Mouse (Mus musculus) monocyte, adult 2 months (primary cell): ENCODE data around the gene Vmn1r5.
"Not testable (repeated sequence)": the region's sequence is repeated elsewhere in the genome, so short reads cannot be mapped to it uniquely, and the experiment has no call there.

Experiments
- DNase-seq, 2 experiments: peaks; one replicate each; pipeline ENCODE4 v3.0.0; 2022; ENCODE audit warnings: low spot score in 2 of 2, low read depth in 1 of 2

The Vmn1r5 gene

GRCm38 (mm10) chr6:56969973-56970372, at the start of gene Vmn1r5:
Vmn1r5 (plus strand) TSS chr6:56970273.
- DNase-seq, result no peak

- no peak for DNase-seq
These were observed 46.7 kb upstream of the Vmn1r5 start for GRCm38 (mm10) chr6:56923331-56923725.

- DNase-seq, result peak; percentile 73 to 84
These were observed 46.1 kb upstream of the Vmn1r5 start, which contains the start of the genes Nt5c3 and Vmn1r4 for GRCm38 (mm10) chr6:56923726-56924707. Nt5c3 (minus strand) TSS chr6:56923932. Vmn1r4 (plus strand) TSS chr6:56924015.

- DNase-seq, result no peak
These were observed 38.2 kb upstream of the Vmn1r5 start for GRCm38 (mm10) chr6:56931648-56932415.

GRCm38 (mm10) chr6:56932464-56932863, 37.6 kb upstream of the Vmn1r5 start:
- no peak for DNase-seq

GRCm38 (mm10) chr6:56934366-56934765, 35.7 kb upstream of the Vmn1r5 start:
- DNase-seq, result no peak

GRCm38 (mm10) chr6:56956436-56956835, 13.6 kb upstream of the Vmn1r5 start:
- DNase-seq, result no peak

GRCm38 (mm10) chr6:56996943-56997342, 26.9 kb downstream of the Vmn1r5 start, which contains the start of gene Vmn1r6:
Vmn1r6 (plus strand) TSS chr6:56997243.
- DNase-seq, result no peak

- DNase-seq, result not testable (repeated sequence)
These were observed 55.2 kb downstream of the Vmn1r5 start, which contains the start of gene Vmn1r7 for GRCm38 (mm10) chr6:57025224-57025623. Vmn1r7 (minus strand) TSS chr6:57025324.

- no peak for DNase-seq
These were observed 61.9 kb downstream of the Vmn1r5 start, which contains the start of gene Vmn1r8 for GRCm38 (mm10) chr6:57031984-57032383. Vmn1r8 (plus strand) TSS chr6:57032284.

- no peak for DNase-seq
These were observed 64.6 kb downstream of the Vmn1r5 start for GRCm38 (mm10) chr6:57034674-57035073.
